Mouse (Mus musculus): Measurements from ENCODE around the gene Olfr996.
A peak's percentile ranks its signal among the peaks of the same experiment; 100 is the strongest.
"Not testable (repeated sequence)": the region's sequence is repeated elsewhere in the genome, so short reads cannot be mapped to it uniquely, and the experiment has no call there.

Olfr996 gene

DNA sequence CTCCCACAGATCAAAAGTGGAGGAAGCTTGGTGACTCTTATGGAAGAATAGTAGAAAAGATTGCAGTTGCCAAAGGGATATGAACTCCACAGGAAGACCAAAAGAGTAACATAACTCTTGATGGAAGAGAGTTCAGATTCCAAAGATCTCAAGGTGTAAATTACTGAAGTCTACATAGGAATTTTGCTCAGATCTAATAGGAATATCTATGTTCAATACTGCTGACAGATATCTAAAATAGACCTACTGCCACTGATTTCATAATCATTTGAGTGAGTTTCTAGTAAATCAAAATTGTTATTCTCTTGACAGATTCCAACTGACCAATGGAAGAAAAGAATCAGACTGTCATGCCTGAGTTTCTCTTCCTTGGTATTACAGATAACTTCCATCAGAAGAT, at the start of gene Olfr996:
Olfr996 (plus strand) TSS at position 301 of the 400 bp plus-strand sequence.
- no peak for DNase-seq (ENCODE audit: low read depth)

DNA sequence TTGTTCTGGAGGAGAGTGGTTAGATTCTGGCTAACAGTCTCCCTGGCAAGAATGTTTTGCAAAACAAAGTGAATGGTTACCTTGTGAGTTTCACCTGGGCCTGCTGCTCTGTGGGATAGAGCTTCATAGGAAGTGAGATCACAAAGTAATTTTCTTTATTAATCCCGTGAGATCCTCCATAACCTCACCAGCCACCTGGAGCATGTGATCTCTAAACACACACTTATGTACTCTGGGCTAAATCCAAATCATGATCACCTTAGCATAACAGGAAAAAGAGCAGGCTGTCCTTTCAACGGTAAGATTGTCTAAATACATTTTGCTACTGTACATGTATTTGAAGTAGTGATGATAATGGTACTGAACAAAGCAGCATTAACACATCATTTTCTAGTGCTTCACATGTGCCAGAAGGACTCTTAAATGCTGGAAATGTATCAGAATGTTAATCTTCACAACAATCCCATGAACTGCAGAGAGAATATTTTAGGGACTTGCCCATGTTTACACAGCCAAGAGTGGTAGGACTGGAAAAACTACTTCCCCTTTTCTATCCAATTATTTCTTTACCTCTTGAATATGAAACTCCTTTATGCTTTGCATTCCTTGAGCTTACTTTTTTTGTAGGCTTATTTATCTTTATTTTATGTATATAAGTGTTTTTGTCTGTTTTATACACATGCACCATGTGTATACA, 46.8 kb upstream of the Olfr996 start:
- DNase-seq (ENCODE audit: low read depth) = no peak

DNA sequence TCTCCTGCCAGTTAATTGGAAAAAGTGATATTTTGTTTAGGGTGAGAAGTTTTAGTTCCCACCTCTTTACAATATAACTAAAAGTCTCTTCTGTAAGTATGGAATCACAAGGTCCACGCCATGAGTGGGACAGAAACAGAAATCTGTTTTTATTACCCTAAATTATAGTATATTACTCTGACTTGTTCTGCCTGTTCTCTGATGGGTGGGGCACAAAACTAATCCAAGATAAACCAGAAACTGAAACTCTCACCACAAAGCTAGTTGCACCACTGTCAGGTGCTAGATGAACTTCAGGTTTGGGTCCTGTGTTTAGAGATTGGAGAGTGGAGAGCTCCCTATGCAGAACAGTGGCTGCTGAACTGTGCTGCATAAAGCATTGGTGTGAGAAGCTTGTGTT, 45.1 kb upstream of the Olfr996 start:
- DNase-seq (ENCODE audit: low read depth) = no peak

- no peak for DNase-seq (ENCODE audit: low read depth)
These were observed 24.2 kb upstream of the Olfr996 start for GRCm38 (mm10) chr2:85554806-85555205.

- DNase-seq (ENCODE audit: low read depth) = no peak
These were observed 18.8 kb upstream of the Olfr996 start for GRCm38 (mm10) chr2:85560226-85560625.

DNA sequence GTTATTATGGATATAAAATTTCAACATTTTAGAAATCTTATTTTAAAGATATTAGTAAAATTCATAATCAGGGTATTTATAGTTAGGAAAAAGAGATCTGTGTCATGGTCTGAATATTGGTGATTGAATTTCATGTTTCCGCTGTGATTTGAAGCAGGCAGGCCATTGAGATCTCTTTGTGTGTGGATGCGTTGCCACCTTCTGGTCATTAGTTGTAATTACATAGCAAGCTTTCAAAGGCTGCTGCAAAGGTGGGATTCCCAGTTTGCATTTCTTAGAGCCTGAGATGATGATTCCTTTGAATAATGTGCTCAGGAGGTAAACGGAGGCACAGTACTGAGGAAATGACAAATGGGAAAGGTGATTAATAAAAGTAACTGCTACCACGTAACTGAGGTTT, 17.8 kb upstream of the Olfr996 start:
- peak; percentile 10 for DNase-seq (ENCODE audit: low read depth)

GRCm38 (mm10) chr2:85588648-85589047, 9.6 kb downstream of the Olfr996 start, which contains the start of gene Olfr998:
Gene Olfr998 (plus strand): TSS chr2:85588948.
- DNase-seq (ENCODE audit: low read depth) = not testable (repeated sequence)

- DNase-seq (ENCODE audit: low read depth) = no peak
These were observed 32.8 kb downstream of the Olfr996 start, which contains the start of gene Olfr1000 for GRCm38 (mm10) chr2:85611803-85612202. Gene Olfr1000 (minus strand): TSS chr2:85611903.

Measured in c-Kit-positive CD71-positive TER-119-negative erythroid progenitor cells, embryonic 14.5 days (primary cell).